Mouse (Mus musculus) liver, adult 10 weeks (tissue): ENCODE results near the gene Vmn1r167. TPM values are rescaled to one million over a fixed set of nuclear protein-coding genes. Genes with fewer than 3 reads are reported as not detected.

Experiments used
- polyA plus RNA-seq: library from polyadenylated mRNA; stranded (reverse); fragments of 350-450 nt; fragmentation: Illumina TruSeq; extraction: RNeasy Lipid Tissue Mini Kit (QIAGEN cat#74804); gene quantifications from one replicate; pipeline ENCODE4 v1.2.3, GENCODE M21; 2014; ENCODE audit warnings: low read depth, low replicate concordance

Gene Vmn1r167
- polyA plus RNA-seq, result not detected

DNA sequence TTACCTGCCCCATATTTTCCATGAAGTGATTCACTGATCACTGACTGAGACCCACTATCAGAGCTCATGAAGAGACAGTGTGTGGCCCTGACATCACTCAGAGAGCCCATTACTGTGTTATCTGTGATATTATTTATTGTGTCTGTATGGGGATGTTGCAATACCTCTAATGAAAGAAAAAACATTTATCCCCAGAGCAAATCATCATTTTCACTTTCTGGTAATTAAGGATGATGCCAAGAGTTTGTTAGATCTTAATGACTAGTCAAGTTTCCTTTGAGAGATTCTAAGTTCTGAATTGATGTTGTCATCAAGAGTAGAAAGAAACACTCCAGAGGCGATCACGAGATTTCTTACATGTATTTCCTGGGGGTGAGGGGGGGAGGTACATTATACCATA is at the start of gene Vmn1r167:
TSS of gene Vmn1r167 (minus strand) at position 101 of the 400 bp plus-strand sequence.

DNA sequence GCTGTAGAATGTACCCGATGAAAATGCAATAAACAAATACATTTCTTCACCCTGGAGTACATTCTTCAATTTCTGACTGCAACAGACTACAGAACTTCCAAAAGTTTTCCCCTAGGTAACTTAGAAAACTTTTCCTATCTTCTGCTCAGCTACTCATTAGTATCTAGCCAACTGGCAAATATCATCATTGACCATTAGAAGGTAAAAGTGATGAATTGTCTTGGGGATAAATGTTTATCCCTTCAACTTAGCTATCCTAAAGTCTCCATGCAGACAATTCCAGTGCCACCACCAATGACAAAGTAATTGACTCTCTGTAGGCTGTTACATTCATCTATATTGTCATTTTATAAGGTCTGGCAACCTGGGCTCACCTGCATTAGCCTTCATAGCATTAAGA is 32.4 kb upstream of the Vmn1r167 start, which contains the start of gene Vmn1r168:
TSS of gene Vmn1r168 (plus strand) at position 301 of the 400 bp plus-strand sequence.

Other genes with a start within 250 kb of the Vmn1r167 start
- gene Gm6902, start 228.3 kb downstream of the Vmn1r167 start, polyA plus RNA-seq, result not detected
- not detected for gene Nlrp4e, start 206.0 kb downstream of the Vmn1r167 start, polyA plus RNA-seq
- gene Nlrp5, start 121.3 kb downstream of the Vmn1r167 start, polyA plus RNA-seq, result not detected
- gene Vmn1r168, start 32.5 kb upstream of the Vmn1r167 start, polyA plus RNA-seq, result not detected
- gene Vmn1r169, start 68.3 kb upstream of the Vmn1r167 start, polyA plus RNA-seq, result not detected
- not detected for gene Vmn1r170, start 99.0 kb upstream of the Vmn1r167 start, polyA plus RNA-seq
- not detected for gene Vmn1r171, start 123.5 kb upstream of the Vmn1r167 start, polyA plus RNA-seq
- gene Vmn1r172, start 151.1 kb upstream of the Vmn1r167 start, polyA plus RNA-seq, result not detected
- gene Vmn1r173, start 193.5 kb upstream of the Vmn1r167 start, polyA plus RNA-seq, result not detected
- gene Vmn1r174, start 245.1 kb upstream of the Vmn1r167 start, polyA plus RNA-seq, result not detected